Mouse (Mus musculus) heart, adult 2 months (tissue): ENCODE results near the gene Zfp296. TPM values are rescaled to one million over a fixed set of nuclear protein-coding genes. Genes with fewer than 3 reads are reported as not detected.

ENCODE experiments used
- DNase-seq, 2 experiments: peaks; one replicate each; pipeline ENCODE4 v3.0.0; 2021
- H3K27ac ChIP-seq: fragments of 200-600 bp; 2 replicates; pipeline ENCODE4 v1.8.1; 2022
- H3K27me3 ChIP-seq: fragments of 200-500 bp; 2 replicates; pipeline ENCODE4 v1.6.1; 2012; ENCODE audit warnings: mild to moderate bottlenecking, low read length, inconsistent platforms, mixed read lengths; ENCODE audit not compliant: control insufficient read depth, insufficient read depth
- H3K36me3 ChIP-seq: fragments of 200-500 bp; 2 replicates; pipeline ENCODE4 v1.6.1; 2012; ENCODE audit warnings: low read length, inconsistent platforms; ENCODE audit not compliant: control insufficient read depth, insufficient read depth
- H3K4me1 ChIP-seq: fragments of 200-500 bp; 2 replicates; pipeline ENCODE4 v1.6.1; 2011; ENCODE audit warnings: low read length; ENCODE audit not compliant: control insufficient read depth, insufficient read depth
- H3K4me3 ChIP-seq: fragments of 200-600 bp; 2 replicates; pipeline ENCODE4 v1.8.1; 2022
- H3K79me2 ChIP-seq: fragments of 200-500 bp; replicated peaks from 2 replicates; pipeline ENCODE4 v1.6.1; 2012; ENCODE audit warnings: mild to moderate bottlenecking, inconsistent platforms, low read length, moderate library complexity, mixed read lengths; ENCODE audit not compliant: control insufficient read depth, insufficient read depth
- H3K9ac ChIP-seq: fragments of 200-500 bp; 2 replicates; pipeline ENCODE4 v1.6.1; 2012; ENCODE audit warnings: low read depth, mild to moderate bottlenecking, control low read depth, inconsistent platforms, low read length, mixed read lengths
- CTCF ChIP-seq: fragments of 200-600 bp; IDR thresholded peaks from 2 replicates; pipeline ENCODE4 v1.8.1; 2022; ENCODE audit warnings: antibody characterized with exemption, mild to moderate bottlenecking, moderate library complexity
- EP300 ChIP-seq: fragments of 200-500 bp; IDR thresholded peaks from 2 replicates; pipeline ENCODE4 v1.6.1; 2011; ENCODE audit warnings: low read depth, low read length, control low read depth; ENCODE audit not compliant: insufficient read depth
- POLR2A ChIP-seq: fragments of 200-500 bp; IDR thresholded peaks from 2 replicates; pipeline ENCODE4 v1.6.1; 2011; ENCODE audit warnings: mild to moderate bottlenecking, low read depth, low read length, control low read depth; ENCODE audit not compliant: insufficient read depth
- WGBS: fragments of 180-500 bp; shearing (Covaris S2); methylation state at CpG from one replicate; pipeline ENCODE4 v1.1.7; 2018; 5-methylcytosine and 5-hydroxymethylcytosine counted together
- intact Hi-C: fragments of 180-260 bp; cut with DNase I; formaldehyde crosslinking; loops from one replicate; pipeline ENCODE4 v1.15.1; 2025
- polyA plus RNA-seq: library from polyadenylated mRNA; depleted of rRNA; stranded (reverse); fragments of >200 nt; gene quantifications from 2 replicates; pipeline ENCODE4 v1.2.3, GENCODE M21; 2012
- total RNA-seq, 2 experiments: library from RNA; stranded (reverse); gene quantifications; 2 replicates each; pipeline ENCODE4 v1.2.3; 2021

Zfp296 gene
- total and polyA plus RNA-seq, 3 experiments: 0.42 to 1.0 (median 0.43) TPM

GRCm38 (mm10) chr7:19564455-19564854 lies 12.6 kb upstream of the Zfp296 start:
- Histone ChIP-seq H3K9ac (no peak overlapping the region), H3K4me3 (no peak overlapping the region), H3K79me2 (no peaks in the 10 kb centered on the region), H3K27me3 (no peaks in the 10 kb centered on the region), H3K27ac (no peak overlapping the region), H3K4me1 (peaks cover 11% of the 10 kb centered on the region), H3K36me3 (no peaks in the 10 kb centered on the region; the same call in 1 of the 2 replicates)
- 93% methylated on average over 4 of the region's 4 CpGs for WGBS
- intact Hi-C loops: loop anchor here (5.0 kb wide), 1 partner anchor 107 kb away; the partner anchor contains the start of gene Mark4
- TF ChIP-seq CTCF (peak; percentile 51), EP300 (no peak)
- DNase-seq: no peak

GRCm38 (mm10) chr7:19565803-19566202 lies 11.3 kb upstream of the Zfp296 start:
- H3K36me3 ChIP-seq: no peaks in the 10 kb centered on the region
- DNase-seq: no peak
- intact Hi-C loops: no loop called here

GRCm38 (mm10) chr7:19567426-19567825 lies 9.7 kb upstream of the Zfp296 start:
- intact Hi-C loops: no loop called here
- Histone ChIP-seq H3K79me2 (no peaks in the 10 kb centered on the region; the same call in 1 of the 2 replicates), H3K27me3 (no peaks in the 10 kb centered on the region), H3K9ac (no peak overlapping the region), H3K4me1 (peaks cover 5% of the 10 kb centered on the region), H3K36me3 (no peaks in the 10 kb centered on the region), H3K4me3 (no peak overlapping the region), H3K27ac (no peak overlapping the region)
- 90% methylated on average over 8 of the region's 8 CpGs for WGBS
- DNase-seq: no peak
- TF ChIP-seq EP300: no peak
- TF ChIP-seq POLR2A: no peak
- TF ChIP-seq CTCF: no peak

More at GRCm38 (mm10) chr7:19565803-19566202, 11.3 kb upstream of the Zfp296 start:
- no peaks in the 10 kb centered on the region for H3K27me3 ChIP-seq
- TF ChIP-seq EP300 (no peak), POLR2A (no peak), CTCF (no peak)
- H3K9ac ChIP-seq: no peak overlapping the region
- 97% methylated on average over 2 of the region's 2 CpGs for WGBS
- no peaks in the 10 kb centered on the region; the same call in 1 of the 2 replicates for H3K79me2 ChIP-seq
- peaks cover 5% of the 10 kb centered on the region for H3K4me1 ChIP-seq
- no peak overlapping the region for H3K4me3 ChIP-seq
- H3K27ac ChIP-seq: no peak overlapping the region

GRCm38 (mm10) chr7:19569647-19570046 lies 7.4 kb upstream of the Zfp296 start:
- no peak overlapping the region for H3K27ac ChIP-seq
- WGBS: 77% methylated on average over 3 of the region's 3 CpGs
- TF ChIP-seq EP300: no peak
- TF ChIP-seq CTCF: no peak
- no peak for TF ChIP-seq POLR2A
- H3K4me3 ChIP-seq: no peak overlapping the region
- H3K79me2 ChIP-seq: no peaks in the 10 kb centered on the region; the same call in none of the 2 replicates
- no peaks in the 10 kb centered on the region for H3K36me3 ChIP-seq
- no peak for DNase-seq
- H3K9ac ChIP-seq: no peak overlapping the region
- intact Hi-C loops: no loop called here
- H3K27me3 ChIP-seq: no peaks in the 10 kb centered on the region
- peaks cover 4% of the 10 kb centered on the region; the same call in 1 of the 2 replicates for H3K4me1 ChIP-seq

GRCm38 (mm10) chr7:19572926-19573775 lies 3.9 kb upstream of the Zfp296 start:
- WGBS: under 1% methylated on average over 53 of the region's 53 CpGs
- H3K9ac ChIP-seq: peak overlapping the region; percentile 91
- TF ChIP-seq EP300: peak; percentile 50; the same call in 1 of the 2 replicates
- peak; percentile 54 for TF ChIP-seq CTCF
- peak; percentile 67 for TF ChIP-seq POLR2A
- DNase-seq: peak; percentile 88 to 92
- H3K4me3 ChIP-seq: peak overlapping the region; percentile 80
- intact Hi-C loops: loop anchor here (1.0 to 2.0 kb wide), 2 partner anchors 12 to 62 kb away; no protein-coding TSS in a partner anchor
- no peaks in the 10 kb centered on the region; the same call in none of the 2 replicates for H3K79me2 ChIP-seq
- H3K36me3 ChIP-seq: no peaks in the 10 kb centered on the region
- peaks cover 7% of the 10 kb centered on the region for H3K4me1 ChIP-seq
- peaks cover 3% of the 10 kb centered on the region; the same call in 1 of the 2 replicates for H3K27me3 ChIP-seq
- H3K27ac ChIP-seq: peak overlapping the region; percentile 95

GRCm38 (mm10) chr7:19573776-19574140 lies 3.3 kb upstream of the Zfp296 start:
- Histone ChIP-seq H3K4me3 (peak overlapping the region; percentile 80), H3K79me2 (no peaks in the 10 kb centered on the region; the same call in none of the 2 replicates), H3K9ac (peak overlapping the region; percentile 91), H3K4me1 (peaks cover 7% of the 10 kb centered on the region), H3K27ac (peak overlapping the region; percentile 95), H3K36me3 (no peaks in the 10 kb centered on the region), H3K27me3 (peaks cover 3% of the 10 kb centered on the region; the same call in 1 of the 2 replicates)
- intact Hi-C loops: loop anchor here (1.0 to 2.0 kb wide), 2 partner anchors 12 to 63 kb away; no protein-coding TSS in a partner anchor
- WGBS: 14% methylated on average over 16 of the region's 16 CpGs
- no peak for DNase-seq
- TF ChIP-seq EP300: no peak
- no peak for TF ChIP-seq POLR2A
- no peak for TF ChIP-seq CTCF
